Mouse (Mus musculus): ENCODE measurements around the gene Ccdc33. TPM values are rescaled to one million over a fixed set of nuclear protein-coding genes. Genes with fewer than 3 reads are reported as not detected.

Gene Ccdc33
- polyA plus RNA-seq, 1 experiment from 2014 or later: 0.18 TPM

DNA sequence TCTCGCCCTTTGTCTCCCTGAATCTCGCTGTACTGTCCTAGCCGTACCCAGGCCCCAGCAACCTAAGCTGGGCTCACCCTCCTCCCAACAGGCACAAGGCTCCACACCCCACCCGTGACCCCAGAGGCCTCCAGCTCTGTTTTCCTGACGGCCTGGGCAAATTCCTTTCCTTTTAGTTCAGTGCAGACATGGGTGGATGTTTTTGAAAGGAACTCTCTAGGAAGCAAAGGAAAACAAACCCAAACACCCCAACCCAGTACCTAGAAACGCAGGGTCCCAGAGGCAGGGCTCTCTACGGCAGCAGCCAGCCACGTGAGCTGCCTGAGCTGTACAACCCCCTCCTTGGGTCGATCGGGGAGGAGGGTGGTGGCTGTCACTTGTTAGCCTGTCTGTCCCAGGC, 76.2 kb downstream of the Ccdc33 start:
- Histone ChIP-seq H3K9ac (no peak overlapping the region), H3K36me3 (no peaks in the 10 kb centered on the region), H3K27me3 (replicated peaks) (0 out of 2 replicates have a peak, but pooled peaks cover 5% of the 10 kb centered on the region), H3K4me1 (0 out of 2 replicates have a peak, but pooled peaks cover 8% of the 10 kb centered on the region), H3K9me3 (no peaks in the 10 kb centered on the region), H3K4me3 (replicated peaks) (no peak overlapping the region), H3K27ac (no peak overlapping the region), H3K4me2 (no peak overlapping the region)
- WGBS: 39% methylated on average over 10 of the region's 10 CpGs
- ATAC-seq (ENCODE audit: insufficient read depth, low FRiP score, low read depth): no peak

GRCm38 (mm10) chr9:58040977-58041376, 77.6 kb downstream of the Ccdc33 start:
- H3K9ac ChIP-seq: no peak overlapping the region
- no peak overlapping the region for H3K4me3 ChIP-seq (replicated peaks)
- H3K9me3 ChIP-seq: no peaks in the 10 kb centered on the region
- H3K27ac ChIP-seq: no peak overlapping the region
- no peaks in the 10 kb centered on the region for H3K36me3 ChIP-seq
- H3K4me2 ChIP-seq: no peak overlapping the region
- WGBS: 53% methylated on average over 4 of the region's 4 CpGs
- 0 out of 2 replicates have a peak, but pooled peaks cover 8% of the 10 kb centered on the region for H3K4me1 ChIP-seq
- H3K27me3 ChIP-seq (replicated peaks): 0 out of 2 replicates have a peak, but pooled peaks cover 12% of the 10 kb centered on the region
- no peak for ATAC-seq (ENCODE audit: insufficient read depth, low FRiP score, low read depth)

GRCm38 (mm10) chr9:58038500-58039168, 80.0 kb downstream of the Ccdc33 start:
- no peak overlapping the region for H3K9ac ChIP-seq
- no peak overlapping the region for H3K4me2 ChIP-seq
- H3K9me3 ChIP-seq: no peaks in the 10 kb centered on the region
- H3K27ac ChIP-seq: no peak overlapping the region
- ATAC-seq (ENCODE audit: insufficient read depth, low FRiP score, low read depth): peak; percentile 70
- no peak overlapping the region for H3K4me3 ChIP-seq (replicated peaks)
- H3K36me3 ChIP-seq: no peaks in the 10 kb centered on the region
- H3K27me3 ChIP-seq (replicated peaks): 0 out of 2 replicates have a peak, but pooled peaks cover 12% of the 10 kb centered on the region
- H3K4me1 ChIP-seq: 0 out of 2 replicates have a peak, but pooled peaks cover 8% of the 10 kb centered on the region
- WGBS: 33% methylated on average over 19 of the region's 19 CpGs

DNA sequence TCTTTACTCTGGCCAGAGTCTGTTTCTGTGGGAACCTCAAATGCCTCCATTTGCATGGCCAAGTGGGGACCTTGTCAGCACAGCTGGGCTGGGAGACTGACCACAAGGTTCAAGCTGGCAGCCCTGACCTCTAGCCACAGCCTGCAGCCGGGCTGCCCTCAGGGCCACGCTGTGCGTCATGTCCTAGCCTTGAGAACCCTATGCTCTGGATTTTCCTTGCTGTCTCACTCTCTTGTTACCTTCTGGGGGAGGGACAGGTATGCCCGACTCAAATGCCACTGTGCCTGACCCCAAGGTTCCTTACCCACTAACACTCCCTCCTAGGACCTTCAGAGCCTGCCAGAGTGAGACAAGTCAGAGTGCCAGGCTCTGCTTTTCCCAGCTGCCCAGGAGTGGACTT, 81.7 kb downstream of the Ccdc33 start:
- no peak overlapping the region for H3K4me2 ChIP-seq
- H3K4me3 ChIP-seq (replicated peaks): no peak overlapping the region
- H3K9ac ChIP-seq: no peak overlapping the region
- WGBS: 75% methylated on average over 4 of the region's 4 CpGs
- H3K36me3 ChIP-seq: no peaks in the 10 kb centered on the region
- H3K4me1 ChIP-seq: 0 out of 2 replicates have a peak, but pooled peaks cover 4% of the 10 kb centered on the region
- H3K9me3 ChIP-seq: no peaks in the 10 kb centered on the region
- no peak for ATAC-seq (ENCODE audit: insufficient read depth, low FRiP score, low read depth)
- H3K27ac ChIP-seq: no peak overlapping the region
- H3K27me3 ChIP-seq (replicated peaks): 0 out of 2 replicates have a peak, but pooled peaks cover 12% of the 10 kb centered on the region

GRCm38 (mm10) chr9:58035951-58036698, 82.5 kb downstream of the Ccdc33 start:
- Histone ChIP-seq H3K36me3 (no peaks in the 10 kb centered on the region), H3K9me3 (no peaks in the 10 kb centered on the region), H3K4me2 (no peak overlapping the region), H3K9ac (no peak overlapping the region), H3K4me3 (replicated peaks) (no peak overlapping the region), H3K27ac (no peak overlapping the region), H3K4me1 (no peaks in the 10 kb centered on the region), H3K27me3 (replicated peaks) (0 out of 2 replicates have a peak, but pooled peaks cover 12% of the 10 kb centered on the region)
- WGBS: 60% methylated on average over 7 of the region's 7 CpGs
- no peak for ATAC-seq (ENCODE audit: insufficient read depth, low FRiP score, low read depth)

GRCm38 (mm10) chr9:58035519-58035918, 83.1 kb downstream of the Ccdc33 start:
- Histone ChIP-seq H3K9ac (no peak overlapping the region), H3K27ac (no peak overlapping the region), H3K27me3 (replicated peaks) (0 out of 2 replicates have a peak, but pooled peaks cover 12% of the 10 kb centered on the region), H3K4me1 (no peaks in the 10 kb centered on the region), H3K9me3 (no peaks in the 10 kb centered on the region), H3K36me3 (no peaks in the 10 kb centered on the region), H3K4me3 (replicated peaks) (no peak overlapping the region), H3K4me2 (no peak overlapping the region)
- 75% methylated on average over 2 of the region's 2 CpGs for WGBS
- ATAC-seq (ENCODE audit: insufficient read depth, low FRiP score, low read depth): no peak

- Histone ChIP-seq H3K27ac (no peak overlapping the region), H3K9me3 (no peaks in the 10 kb centered on the region), H3K4me2 (no peak overlapping the region), H3K9ac (no peak overlapping the region), H3K27me3 (replicated peaks) (0 out of 2 replicates have a peak, but pooled peaks cover 2% of the 10 kb centered on the region), H3K4me1 (no peaks in the 10 kb centered on the region), H3K4me3 (replicated peaks) (no peak overlapping the region), H3K36me3 (no peaks in the 10 kb centered on the region)
- no peak for ATAC-seq (ENCODE audit: insufficient read depth, low FRiP score, low read depth)
- 70% methylated on average over 5 of the region's 5 CpGs for WGBS
Measured at GRCm38 (mm10) chr9:58031895-58032294, 86.7 kb downstream of the Ccdc33 start.

DNA sequence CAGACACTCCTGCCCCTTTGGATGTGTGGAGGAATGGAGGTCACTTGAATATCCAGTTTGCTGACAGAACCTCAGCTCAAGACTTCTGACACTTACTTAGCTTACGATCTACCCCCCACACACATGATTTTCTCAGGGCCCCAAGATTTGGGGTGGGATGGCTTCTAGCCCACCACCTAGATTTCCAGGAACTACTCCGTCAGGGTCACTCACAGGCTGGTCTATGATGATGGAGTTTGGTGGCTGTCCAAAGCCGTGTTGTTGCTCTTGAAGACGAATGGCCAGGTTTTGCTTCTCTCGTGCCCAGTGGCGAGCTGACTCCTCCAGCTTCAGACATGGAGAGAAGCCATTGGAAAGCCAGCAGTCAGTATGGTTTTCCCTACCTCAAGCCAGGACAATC, 89.0 kb downstream of the Ccdc33 start:
- WGBS: 77% methylated on average over 6 of the region's 6 CpGs
- ATAC-seq (ENCODE audit: insufficient read depth, low FRiP score, low read depth): no peak
- H3K4me1 ChIP-seq: no peaks in the 10 kb centered on the region
- H3K36me3 ChIP-seq: no peaks in the 10 kb centered on the region
- no peaks in the 10 kb centered on the region for H3K9me3 ChIP-seq
- H3K9ac ChIP-seq: no peak overlapping the region
- no peak overlapping the region for H3K4me2 ChIP-seq
- H3K4me3 ChIP-seq (replicated peaks): no peak overlapping the region
- no peaks in the 10 kb centered on the region for H3K27me3 ChIP-seq (replicated peaks)
- H3K27ac ChIP-seq: no peak overlapping the region

GRCm38 (mm10) chr9:58028841-58029240, 89.8 kb downstream of the Ccdc33 start:
- no peak overlapping the region for H3K27ac ChIP-seq
- no peaks in the 10 kb centered on the region for H3K27me3 ChIP-seq (replicated peaks)
- no peak overlapping the region for H3K9ac ChIP-seq
- H3K4me1 ChIP-seq: no peaks in the 10 kb centered on the region
- no peak for ATAC-seq (ENCODE audit: insufficient read depth, low FRiP score, low read depth)
- no peaks in the 10 kb centered on the region for H3K9me3 ChIP-seq
- H3K4me3 ChIP-seq (replicated peaks): no peak overlapping the region
- 55% methylated on average over 5 of the region's 5 CpGs for WGBS
- H3K36me3 ChIP-seq: no peaks in the 10 kb centered on the region
- no peak overlapping the region for H3K4me2 ChIP-seq

- Histone ChIP-seq H3K9ac (no peak overlapping the region), H3K4me1 (no peaks in the 10 kb centered on the region), H3K4me2 (no peak overlapping the region), H3K9me3 (no peaks in the 10 kb centered on the region), H3K27ac (no peak overlapping the region), H3K36me3 (no peaks in the 10 kb centered on the region), H3K4me3 (replicated peaks) (no peak overlapping the region), H3K27me3 (replicated peaks) (no peaks in the 10 kb centered on the region)
- no peak for ATAC-seq (ENCODE audit: insufficient read depth, low FRiP score, low read depth)
- 35% methylated on average over 2 of the region's 2 CpGs for WGBS
Measured at GRCm38 (mm10) chr9:58027426-58028180, 91.0 kb downstream of the Ccdc33 start.

DNA sequence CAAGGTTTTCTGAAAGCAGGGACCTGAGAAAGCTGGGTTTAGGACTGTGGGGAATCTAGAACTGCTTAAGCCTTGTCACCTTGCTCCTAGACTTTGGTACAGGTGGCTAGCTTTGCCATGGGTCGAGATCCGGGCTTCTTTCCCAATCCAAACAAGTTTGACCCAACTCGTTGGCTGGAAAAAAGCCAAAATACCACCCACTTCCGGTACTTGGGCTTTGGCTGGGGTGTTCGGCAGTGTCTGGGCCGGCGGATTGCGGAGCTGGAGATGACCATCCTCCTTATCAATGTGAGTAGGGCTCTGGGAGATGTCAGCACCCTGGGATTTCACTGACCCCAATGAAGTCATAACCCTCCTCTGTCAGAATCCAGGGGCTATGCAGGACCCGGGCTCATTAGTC, 92.6 kb downstream of the Ccdc33 start:
- Histone ChIP-seq H3K9ac (no peak overlapping the region), H3K9me3 (no peaks in the 10 kb centered on the region), H3K4me2 (no peak overlapping the region), H3K27me3 (replicated peaks) (no peaks in the 10 kb centered on the region), H3K4me1 (no peaks in the 10 kb centered on the region), H3K36me3 (no peaks in the 10 kb centered on the region), H3K27ac (no peak overlapping the region), H3K4me3 (replicated peaks) (no peak overlapping the region)
- WGBS: 90% methylated on average over 9 of the region's 9 CpGs
- ATAC-seq (ENCODE audit: insufficient read depth, low FRiP score, low read depth): no peak

All from stomach, embryonic 15.5 days (tissue).